Mouse (Mus musculus): Measurements from ENCODE around the gene Tpra1.

- TF ChIP-seq POLR2A (IDR thresholded peaks at IDR 0.05; ENCODE audit: borderline replicate concordance, extremely low read depth, insufficient read depth, insufficient read length, poor library complexity, severe bottlenecking), result no peak
- no peak for TF ChIP-seq CTCF (IDR thresholded peaks at IDR 0.05; ENCODE audit: borderline replicate concordance, extremely low read depth, insufficient read depth, insufficient read length)
Observed at GRCm38 (mm10) chr6:88913022-88913421, 11.0 kb downstream of the Tpra1 start.
